Mouse (Mus musculus): Measurements from ENCODE around the gene Arhgap40.

The Arhgap40 gene

DNA sequence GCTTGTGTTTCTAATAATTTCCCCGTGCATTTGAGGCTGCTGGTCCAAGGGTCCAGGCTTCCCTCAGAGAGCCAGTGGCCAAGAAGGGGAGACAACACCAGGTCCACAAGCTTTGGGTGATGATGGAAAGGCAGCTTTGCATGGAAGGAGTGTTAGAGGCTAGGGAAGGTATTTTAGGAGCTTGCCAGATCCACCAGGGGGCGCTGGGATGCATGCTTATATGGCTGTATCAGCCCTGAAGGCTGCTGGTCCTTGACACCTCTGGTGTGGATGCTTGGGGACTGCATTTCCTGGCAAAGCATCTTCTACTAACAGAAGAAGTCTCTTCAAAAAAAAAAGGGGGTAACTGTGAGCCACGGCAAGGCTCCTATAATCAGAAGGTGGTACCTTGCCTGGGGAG, 37.5 kb downstream of the Arhgap40 start:
- peak; percentile 93 for DNase-seq

DNA sequence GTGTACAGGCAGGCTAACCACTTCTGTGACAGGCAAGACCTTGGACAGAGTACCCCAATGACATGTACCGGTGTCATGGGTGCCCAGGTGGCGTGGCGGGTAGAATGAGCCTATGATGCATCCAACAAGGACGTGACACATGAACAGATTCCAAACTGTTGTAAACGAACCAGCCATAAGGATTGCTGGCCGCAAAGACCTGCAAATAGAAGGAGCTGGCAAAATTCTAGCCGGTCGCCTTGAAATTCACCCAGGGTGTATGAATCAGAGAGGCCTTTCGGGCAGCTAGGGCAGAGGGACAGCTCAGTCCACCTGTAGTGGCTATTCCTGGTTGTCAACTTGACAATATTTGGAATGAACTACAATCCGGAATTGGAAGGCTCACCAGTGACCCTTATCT, 41.8 kb downstream of the Arhgap40 start:
- DNase-seq: no peak

DNA sequence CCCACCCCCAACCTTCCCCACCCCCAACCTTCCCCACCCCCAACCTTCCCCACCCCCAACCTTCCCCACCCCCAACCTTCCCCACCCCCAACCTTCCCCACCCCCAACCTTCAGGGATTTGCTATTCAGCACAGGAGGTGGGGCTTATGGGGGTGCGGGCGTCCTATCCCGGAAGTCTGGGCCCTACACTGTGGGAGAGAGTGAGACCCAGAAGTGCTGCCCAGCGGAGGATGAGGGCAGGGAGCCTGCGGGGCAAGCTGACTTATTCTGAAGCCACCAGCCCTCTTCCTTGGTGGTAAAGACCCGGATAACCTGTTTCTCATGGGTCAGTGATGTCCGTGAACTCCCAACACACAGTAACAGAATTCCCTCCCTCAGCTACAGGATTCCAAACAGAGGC, 42.7 kb downstream of the Arhgap40 start:
- DNase-seq: no peak

DNA sequence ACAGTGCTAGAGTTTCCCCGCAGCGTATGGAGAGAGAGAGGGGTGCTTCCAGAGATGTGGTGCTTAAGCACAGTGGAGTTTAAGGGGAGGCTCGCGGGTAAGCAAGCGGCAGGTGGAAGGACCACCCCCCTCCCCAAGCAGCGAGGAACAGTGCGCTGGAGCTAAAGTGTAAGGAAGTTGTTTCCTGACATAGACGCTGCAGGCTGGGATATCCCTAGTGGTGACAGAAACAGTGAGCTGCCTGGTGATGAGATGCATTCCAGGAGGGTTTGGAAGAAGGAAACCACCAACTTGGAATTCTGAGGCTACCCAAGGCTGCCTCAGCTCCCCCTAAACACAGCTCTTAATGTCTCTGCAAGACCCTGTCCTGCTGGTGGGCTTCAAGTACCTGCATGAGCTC, 43.2 kb downstream of the Arhgap40 start:
- DNase-seq: no peak

DNA sequence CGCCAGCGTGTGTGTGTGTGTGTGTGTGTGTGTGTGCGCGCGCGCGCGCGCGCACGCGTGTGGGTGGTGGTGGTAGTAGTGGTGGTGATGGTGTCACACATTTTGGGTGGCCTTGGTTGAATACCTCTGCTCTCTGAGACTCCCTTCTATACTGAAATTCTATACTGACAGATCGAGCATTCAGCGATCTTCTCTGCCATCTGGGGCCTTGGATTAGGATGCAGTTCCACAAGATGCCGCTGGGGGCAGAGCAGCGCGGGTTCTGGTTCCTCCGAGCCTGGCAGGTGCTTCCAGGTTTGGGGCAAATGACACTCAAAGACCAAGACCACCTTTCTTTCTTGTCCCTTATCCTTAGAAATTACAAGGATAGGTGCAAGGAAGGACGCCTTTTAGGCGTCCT, 43.6 kb downstream of the Arhgap40 start:
- DNase-seq: peak; percentile 80

DNA sequence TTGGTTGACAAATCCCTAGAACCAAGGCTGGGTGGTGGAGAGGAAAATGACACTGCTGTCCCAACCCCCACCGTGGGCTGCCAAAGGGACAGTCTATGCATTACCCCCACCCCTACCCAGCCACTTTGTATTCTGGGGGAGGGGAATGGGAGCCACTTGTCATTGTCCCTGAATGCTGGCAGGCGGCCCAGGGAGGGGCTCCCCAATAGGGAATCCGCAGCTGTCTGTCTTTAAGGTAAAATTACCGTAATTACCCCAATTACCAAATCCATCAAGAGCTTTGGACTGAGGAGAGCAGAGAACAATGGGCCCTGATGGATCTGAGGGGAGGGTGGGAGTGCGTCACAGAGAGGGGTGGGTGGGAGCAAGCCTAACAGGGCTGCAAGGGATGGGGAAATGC, 44.2 kb downstream of the Arhgap40 start:
- DNase-seq: peak; percentile 40

DNA sequence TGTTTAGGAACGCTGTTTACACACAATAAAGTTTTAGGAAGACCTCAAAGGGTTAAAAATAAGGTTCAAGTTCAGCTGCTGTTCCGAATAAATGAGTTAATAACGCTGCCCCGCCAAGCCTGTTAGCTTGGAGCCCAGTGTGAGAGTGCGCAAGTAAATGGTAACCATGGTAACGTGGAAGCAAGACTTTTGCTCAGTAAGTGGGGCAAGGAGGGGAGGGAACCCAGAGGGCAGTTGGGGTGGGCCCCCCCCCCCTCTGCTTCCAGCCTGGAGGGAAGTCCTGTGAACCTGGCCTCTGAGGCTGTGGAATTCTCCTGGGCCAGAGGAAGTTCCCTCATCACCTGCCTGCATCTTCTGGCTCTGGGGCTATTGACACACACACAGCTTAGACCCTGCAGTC, 47.3 kb downstream of the Arhgap40 start:
- DNase-seq: no peak

DNA sequence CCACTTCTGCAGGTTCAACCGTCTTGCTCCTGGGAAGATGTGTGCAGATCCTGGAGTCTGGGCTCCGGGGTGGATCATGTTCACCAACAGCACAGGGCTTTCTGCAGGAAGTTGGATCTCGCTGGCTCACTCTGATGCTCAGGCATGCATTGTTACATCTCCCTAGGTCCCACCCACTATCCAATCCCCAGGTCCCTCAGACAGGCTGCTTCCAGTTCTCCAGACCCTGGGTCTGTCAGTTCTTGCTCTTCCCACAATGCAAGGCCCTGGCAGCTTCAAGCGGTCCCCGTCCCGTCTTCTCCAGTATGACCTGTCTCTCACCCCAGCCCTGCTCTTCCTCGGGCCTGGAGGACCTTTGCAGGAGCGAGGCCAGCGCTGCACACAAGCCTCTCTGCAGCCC, 48.2 kb downstream of the Arhgap40 start:
- DNase-seq: no peak

DNA sequence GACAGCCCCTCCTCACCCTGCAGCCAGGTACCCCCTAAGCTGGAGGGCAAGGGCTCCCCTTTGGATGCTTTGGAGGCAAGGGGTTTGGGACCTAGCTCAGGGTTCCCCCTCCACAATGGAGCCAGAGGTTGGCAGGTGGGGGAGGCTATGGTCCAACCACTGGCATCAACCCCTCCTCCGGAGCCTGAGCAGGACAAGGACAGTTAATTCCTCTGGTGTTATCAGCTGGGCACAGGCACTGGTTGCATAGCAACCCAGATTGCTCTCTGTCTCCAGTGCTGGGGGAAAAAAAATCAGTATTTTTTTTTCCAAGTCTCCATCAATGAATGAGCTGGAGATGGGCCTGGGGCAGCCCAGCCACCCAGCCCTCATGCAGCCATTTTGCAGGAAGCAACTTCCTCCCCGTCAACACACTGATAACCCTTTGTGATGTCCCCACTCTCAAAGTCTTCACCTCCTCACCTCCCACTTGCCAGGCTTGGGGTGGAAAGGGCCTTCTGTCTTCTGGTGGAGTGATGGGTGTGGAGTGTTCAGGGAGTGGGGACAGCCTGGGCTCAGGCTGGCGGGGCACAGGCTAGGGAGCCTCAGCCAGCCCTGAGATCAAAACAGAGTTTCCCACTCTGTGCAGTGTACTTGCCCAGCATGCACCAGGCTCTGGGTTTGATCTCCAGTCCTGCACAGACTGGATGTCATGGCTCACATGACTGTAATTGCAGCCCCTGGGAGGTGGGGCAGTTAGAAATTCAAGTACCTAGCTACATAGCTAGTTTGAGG, 49.0 kb downstream of the Arhgap40 start:
- DNase-seq: no peak

DNA sequence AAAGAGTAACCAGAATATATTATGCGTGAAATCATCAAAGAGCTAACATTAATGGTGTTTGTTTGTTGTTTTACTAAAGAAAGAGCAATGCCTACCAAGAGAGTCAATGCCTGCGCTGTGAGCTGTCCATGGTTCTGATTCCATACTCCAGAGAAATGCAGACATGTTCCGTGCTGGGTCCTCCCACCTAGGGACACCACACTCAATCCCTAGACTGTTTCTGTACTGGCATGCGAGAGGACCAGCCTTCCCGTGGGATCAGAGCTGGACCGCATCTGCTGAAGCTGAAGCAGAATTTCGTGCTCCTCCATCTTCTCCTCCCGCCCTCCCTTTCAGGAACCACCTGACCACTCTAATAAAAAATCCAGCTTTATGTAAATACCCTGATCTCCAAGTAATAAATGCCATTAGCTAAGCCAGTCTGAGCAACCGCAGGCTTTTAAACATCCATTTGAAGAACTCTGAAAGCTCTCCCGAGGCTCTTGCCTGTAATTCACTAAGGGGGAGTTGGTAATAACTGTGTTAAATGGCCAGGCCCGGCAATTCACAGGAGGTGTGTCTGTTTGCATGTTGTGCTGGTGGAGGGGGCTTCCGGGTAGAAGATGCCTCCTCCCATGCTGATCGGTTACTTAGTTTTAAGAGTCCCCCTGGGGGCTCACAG, 58.0 kb downstream of the Arhgap40 start:
- no peak for DNase-seq

DNA sequence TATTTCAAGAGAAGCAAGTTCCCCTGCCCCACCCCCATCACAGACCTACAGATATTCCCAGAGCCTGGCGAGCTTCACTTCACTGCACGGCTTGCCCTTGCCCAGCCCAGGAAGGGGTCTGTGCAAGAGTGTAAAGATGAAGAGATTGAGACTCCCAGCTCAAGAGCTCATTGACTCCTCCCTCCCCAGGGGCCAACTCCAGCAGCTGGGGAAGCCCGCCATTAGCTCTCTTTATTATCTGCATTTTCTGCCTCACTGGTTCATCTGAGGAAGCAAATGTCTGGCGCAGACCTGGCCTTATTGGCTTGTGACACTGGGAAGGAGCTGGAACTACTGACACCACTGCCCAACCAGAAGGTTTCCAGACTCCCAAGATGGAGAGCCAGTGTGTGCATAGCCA, 67.4 kb downstream of the Arhgap40 start:
- no peak for DNase-seq

DNA sequence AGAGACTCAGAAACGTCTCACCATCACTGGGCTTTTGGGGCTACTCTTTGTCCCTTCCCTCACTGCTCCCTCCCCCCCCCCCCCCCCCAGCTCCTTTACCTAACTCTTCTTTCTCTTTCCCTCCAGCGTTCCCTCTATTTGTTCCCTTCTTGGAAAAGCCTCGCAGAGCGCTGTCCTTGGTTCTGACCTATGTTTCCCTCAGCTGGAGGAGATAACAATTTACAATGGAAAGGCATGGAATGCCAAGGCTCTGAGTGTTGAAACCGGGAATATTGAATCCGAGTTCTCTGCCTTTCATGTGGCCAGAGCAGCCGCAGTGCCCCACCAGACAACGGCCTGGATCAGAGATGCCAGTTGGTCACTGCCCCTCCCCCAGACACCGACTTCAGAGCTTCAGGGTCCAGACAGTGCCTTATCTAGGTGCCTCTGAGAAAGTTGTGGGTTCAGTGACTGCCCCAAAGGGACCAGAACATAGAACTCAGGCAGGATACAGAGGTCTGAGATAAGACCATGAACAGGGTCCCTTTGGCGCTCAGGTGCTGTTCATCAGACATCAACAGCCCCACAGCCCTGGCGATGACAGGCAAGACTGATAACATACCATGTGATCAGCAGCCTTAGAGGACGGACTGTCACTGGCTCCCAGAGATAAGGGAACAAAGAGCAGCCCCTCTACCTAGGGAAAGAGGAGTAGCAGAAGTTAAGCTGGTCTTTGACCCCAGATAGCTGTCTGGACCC, 72.2 kb downstream of the Arhgap40 start:
- DNase-seq: no peak

DNA sequence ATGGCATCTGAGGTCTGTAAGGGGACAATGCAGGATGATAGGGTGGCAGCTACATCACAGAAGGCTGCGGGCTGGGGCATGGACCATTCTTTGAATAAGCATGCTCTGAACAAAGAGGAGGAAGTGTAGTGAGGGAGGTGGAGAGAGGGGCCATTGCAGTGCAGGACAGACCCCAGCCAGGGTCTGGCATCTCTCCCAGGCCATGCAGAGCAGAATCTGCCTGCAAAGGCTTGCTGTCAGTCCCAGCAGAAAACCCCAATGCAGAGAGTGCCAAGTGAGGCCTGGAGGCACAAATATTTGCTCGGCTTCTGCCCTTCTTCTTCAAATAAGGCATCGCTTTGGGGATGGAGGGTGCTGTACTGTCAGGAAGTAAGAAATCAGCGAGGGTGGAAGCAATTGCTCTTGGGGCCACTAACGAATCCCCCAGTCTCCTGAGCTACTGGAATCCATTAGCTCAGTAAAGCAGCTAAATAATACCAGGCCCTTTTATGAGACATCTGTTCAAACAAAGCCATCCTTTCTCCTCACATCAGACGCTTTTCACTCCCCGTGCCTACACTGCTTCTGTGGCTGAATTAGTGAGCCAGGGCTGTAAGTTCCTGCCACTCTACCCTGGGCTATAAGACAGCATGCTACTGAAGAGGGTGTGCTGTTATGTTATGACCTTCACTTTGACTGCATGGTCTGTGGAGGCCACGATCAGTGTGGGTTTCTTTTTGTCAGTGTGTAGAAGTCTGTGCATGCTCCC, 76.1 kb downstream of the Arhgap40 start:
- DNase-seq: no peak

DNA sequence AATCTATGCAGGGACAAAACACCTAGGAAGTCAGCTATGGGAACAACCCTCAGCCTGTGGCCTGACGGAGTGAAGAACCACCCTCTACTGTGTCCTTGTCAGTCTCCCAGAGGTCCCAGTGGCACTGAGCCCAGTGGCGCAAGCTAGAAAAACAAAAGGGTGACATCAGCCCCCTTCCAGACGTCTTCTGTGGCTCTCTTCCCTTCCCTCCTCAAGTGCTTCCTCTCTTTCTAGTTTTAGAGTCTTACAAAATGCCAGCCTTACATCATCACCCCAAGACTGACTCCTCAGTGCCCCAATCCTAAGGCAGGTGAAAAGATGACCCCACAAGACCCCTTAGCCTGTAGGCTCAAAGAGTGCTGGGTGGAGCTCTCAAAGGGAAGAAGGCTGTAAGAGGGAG, 77.9 kb downstream of the Arhgap40 start:
- no peak for DNase-seq

DNA sequence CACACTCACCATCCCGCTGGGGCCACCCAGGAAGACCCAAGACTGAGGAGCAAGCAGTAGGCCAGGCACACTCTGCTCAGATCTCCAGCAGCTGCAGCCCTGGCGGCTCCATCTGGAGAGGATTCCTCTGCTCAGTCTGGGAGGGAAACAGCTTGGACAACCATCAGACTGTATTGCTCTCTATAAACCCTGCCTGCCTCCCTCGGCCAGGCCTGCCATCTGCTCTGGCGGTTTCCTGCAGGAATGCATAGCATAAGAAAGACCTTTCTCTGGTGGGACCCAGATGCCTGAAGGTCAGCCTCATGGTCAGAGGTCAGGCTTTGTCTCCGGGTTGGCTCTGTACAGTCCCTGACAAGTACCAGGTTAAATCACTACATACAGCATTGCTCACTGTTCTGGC, 78.7 kb downstream of the Arhgap40 start:
- DNase-seq: no peak

DNA sequence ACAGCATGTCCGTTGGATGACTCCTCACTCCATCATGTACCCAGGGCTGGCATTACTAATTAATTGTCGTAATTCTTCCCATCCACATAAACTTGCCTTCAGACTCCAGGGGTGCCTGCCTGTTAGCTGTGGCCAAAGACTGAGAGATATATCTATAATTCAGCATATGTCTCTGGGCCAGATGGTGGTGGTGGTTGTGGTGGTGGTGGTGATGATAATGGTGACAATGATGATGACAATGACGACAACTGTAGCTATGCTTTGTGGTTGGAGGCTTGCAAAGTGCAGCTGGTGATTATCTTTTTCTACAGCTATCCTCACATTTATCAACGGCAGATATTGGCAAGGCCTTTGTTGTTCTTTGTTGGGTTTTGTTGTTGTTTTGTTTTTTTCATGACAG, 80.8 kb downstream of the Arhgap40 start:
- no peak for DNase-seq

DNA sequence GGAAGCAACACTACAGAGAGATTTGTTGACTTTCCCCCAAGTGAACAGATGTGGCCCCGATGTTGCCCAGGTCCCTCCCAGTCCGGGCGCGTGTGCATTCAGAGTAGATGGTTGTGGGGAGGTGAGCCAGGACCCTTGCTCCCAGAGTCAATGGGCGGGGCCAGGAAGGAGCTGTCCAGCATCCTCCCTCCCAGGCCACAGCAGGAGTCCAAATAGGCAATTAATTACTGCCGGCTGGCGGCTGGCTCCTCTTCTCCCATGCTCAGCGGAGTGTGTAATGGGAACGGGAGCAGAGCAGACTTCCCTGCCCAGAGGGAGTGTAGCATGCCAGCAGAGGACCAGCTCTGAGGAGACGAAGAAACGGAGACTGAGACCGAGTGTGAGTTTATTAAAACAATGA, 82.5 kb downstream of the Arhgap40 start:
- no peak for DNase-seq

DNA sequence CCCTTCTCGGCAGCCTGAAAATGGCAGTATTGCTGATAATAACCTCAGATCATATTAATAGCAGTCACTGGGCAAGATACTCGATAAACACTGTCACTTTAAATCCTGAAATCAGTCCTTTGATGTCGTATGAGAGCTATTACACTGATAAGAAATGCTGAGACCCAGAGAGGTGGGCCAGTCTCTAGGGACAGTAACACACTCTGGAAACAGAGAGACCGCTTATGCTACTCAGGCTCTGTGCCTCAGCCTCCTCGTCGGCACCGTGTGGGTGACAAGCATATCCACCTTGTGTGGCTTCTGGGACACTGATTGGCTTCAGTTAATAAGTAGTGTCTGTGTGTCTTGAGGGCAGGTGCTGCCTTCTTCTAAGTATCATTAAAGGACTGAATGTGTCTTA, 83.0 kb downstream of the Arhgap40 start:
- DNase-seq: no peak

DNA sequence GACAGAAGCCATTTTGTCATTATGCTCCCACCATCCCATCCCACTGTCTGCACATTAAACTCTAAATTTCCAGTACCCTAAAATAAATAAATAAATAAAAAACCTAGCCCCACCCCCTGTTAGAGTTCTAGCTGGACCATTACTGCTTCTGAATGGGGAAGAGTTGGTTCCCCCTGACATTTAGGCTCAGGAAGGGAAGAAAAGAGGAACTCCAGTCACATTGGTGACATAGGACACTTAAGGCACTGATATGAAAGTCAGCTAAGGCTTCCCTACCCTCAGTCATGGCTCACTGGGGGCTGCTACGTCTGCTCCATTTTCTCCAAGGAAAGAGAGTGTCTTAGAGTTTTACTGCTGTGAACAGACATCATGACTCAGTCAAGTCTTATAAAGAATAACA, 84.2 kb downstream of the Arhgap40 start:
- no peak for DNase-seq
